Mouse (Mus musculus) ES-E14 (cell line): ENCODE measurements around the gene Abhd14a.

ENCODE experiments used
- CHD2 ChIP-seq: IDR thresholded peaks from 2 replicates; pipeline ENCODE4 v1.6.1; 2014; ENCODE audit warnings: mild to moderate bottlenecking, low read depth, low read length, inconsistent platforms
- HCFC1 ChIP-seq: IDR thresholded peaks from 2 replicates; pipeline ENCODE4 v1.6.1; 2012; ENCODE audit warnings: low read length, inconsistent platforms, borderline replicate concordance; ENCODE audit not compliant: insufficient read depth
- MAFK ChIP-seq: IDR thresholded peaks from 2 replicates; pipeline ENCODE4 v1.6.1; 2014; ENCODE audit warnings: mild to moderate bottlenecking, low read depth, low read length, inconsistent platforms; ENCODE audit not compliant: insufficient read depth
- ZC3H11A ChIP-seq: IDR thresholded peaks from 2 replicates; pipeline ENCODE4 v1.6.1; 2012; ENCODE audit warnings: low read depth, mild to moderate bottlenecking, inconsistent platforms, low read length, borderline replicate concordance

- no peak for TF ChIP-seq HCFC1
- TF ChIP-seq CHD2, result no peak
- no peak for TF ChIP-seq ZC3H11A
- no peak for TF ChIP-seq MAFK
These were observed 30.6 kb upstream of the Abhd14a start for GRCm38 (mm10) chr9:106478101-106478500.
